Mouse (Mus musculus) embryonic fibroblast, embryonic 13.5 days (primary cell): ENCODE measurements at regions not wholly inside any gene's neighbourhood (a gene's known extent, or its start where the extent isn't known, plus 50 kb on each side); places are given as distances from the start of the nearest gene placed in this dataset.
A peak's percentile ranks its signal among the peaks of the same experiment; 100 is the strongest.

Source experiments
- H3K27ac ChIP-seq: 2 replicates; pipeline ENCODE4 v1.5.1; 2012; ENCODE audit warnings: low read length, control low read depth, inconsistent platforms; ENCODE audit not compliant: insufficient read depth
- H3K4me1 ChIP-seq: 2 replicates; pipeline ENCODE4 v1.6.1; 2011; ENCODE audit warnings: low read length; ENCODE audit not compliant: control insufficient read depth, insufficient read depth
- H3K4me3 ChIP-seq: 2 replicates; pipeline ENCODE4 v1.5.1; 2011; ENCODE audit warnings: mild to moderate bottlenecking, control low read depth, low read length; ENCODE audit not compliant: insufficient read depth
- CTCF ChIP-seq: IDR thresholded peaks from 2 replicates; pipeline ENCODE4 v1.5.1; 2011; ENCODE audit warnings: mild to moderate bottlenecking, control low read depth, low read length, moderate library complexity, borderline replicate concordance; ENCODE audit not compliant: insufficient read depth
- POLR2A ChIP-seq: IDR thresholded peaks from 2 replicates; pipeline ENCODE4 v1.6.1; 2011; ENCODE audit warnings: low read depth, mild to moderate bottlenecking, control low read depth, low read length, moderate library complexity

DNA sequence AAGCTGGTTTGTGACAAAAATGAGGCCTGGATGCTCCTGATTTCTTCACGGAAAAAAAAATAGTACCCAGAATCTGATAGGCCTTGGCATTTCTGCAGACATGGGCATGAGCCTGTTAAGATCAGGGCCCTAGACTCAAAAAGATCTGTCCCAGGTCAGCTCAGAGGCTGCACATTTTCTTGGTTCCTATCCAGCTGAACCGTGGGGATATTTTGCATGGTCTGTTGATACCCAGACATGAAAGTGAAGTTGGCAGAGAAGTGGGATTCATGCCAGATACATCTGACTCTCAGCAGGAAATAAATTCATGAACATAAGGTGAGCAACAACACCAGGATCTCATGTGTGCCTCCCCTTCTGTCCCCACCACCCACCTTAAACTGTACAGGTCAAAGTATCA, 91.8 kb upstream of the Neo1 start:
- TF ChIP-seq CTCF (no peak), POLR2A (no peak)
- H3K27ac ChIP-seq = no peak overlapping the region
- H3K4me3 ChIP-seq = no peak overlapping the region
- no peaks in the 10 kb centered on the region for H3K4me1 ChIP-seq

DNA sequence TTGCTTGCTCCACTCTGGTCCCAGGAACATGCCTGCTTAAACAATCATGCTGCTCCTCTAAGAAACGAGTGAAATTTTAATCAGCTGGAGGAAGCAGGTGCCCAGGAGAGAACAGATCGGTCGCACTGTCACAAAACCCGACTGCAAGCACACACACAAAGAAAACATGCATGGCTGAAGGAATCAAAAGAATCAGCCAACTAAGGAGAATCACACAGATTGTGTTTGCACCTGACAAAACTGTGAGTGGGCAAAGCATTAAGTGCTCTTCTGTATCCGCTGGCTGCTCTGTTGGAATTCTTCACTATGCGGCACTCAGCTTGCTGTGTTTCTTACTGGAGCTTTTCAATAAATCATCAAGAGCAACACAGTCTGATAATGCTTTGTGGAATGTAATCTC, 89.6 kb upstream of the Neo1 start:
- TF ChIP-seq POLR2A (no peak), CTCF (no peak)
- Histone ChIP-seq H3K4me1 (no peaks in the 10 kb centered on the region), H3K27ac (no peak overlapping the region), H3K4me3 (no peak overlapping the region)

DNA sequence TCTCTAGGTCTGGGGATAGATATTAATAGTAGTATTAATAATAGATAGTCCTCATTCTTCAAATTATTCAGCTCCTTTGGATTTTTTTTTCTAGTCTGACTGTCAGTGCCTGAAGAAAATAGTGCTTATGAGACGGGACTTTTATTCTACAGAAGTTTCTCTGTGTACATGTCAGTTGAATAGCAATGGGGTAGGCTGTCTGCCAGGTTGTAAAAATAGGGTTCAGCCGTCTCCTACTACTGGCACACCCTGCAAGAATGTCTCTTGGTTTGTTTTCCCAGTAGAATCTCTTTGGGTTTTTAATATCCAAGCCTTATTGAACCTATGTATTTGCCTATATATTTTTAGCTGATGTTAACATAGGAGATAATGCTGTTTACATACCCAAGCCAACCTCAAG, 80.3 kb upstream of the Neo1 start:
- no peaks in the 10 kb centered on the region for H3K4me1 ChIP-seq
- no peak overlapping the region for H3K27ac ChIP-seq
- TF ChIP-seq CTCF = no peak
- H3K4me3 ChIP-seq = no peak overlapping the region

DNA sequence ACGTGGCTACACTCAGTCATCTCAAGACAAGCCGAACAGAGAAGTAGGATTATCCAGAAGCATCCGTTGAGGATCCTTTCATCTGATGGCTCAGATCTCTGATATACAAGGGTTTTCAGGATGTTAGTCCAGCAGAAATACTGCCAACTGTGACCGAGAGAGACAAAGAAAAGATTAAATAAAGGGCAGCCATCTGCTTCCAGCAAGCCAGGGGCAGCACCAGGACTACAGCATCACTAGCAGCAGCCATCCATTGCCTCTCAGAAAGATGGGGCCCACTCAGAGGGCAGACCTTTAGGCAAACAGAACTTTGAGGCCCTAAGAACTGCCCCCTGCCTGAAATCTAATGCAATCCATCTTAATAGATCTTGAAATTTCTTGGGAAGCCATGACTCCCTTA, 77.6 kb upstream of the Neo1 start:
- no peak for TF ChIP-seq POLR2A
- no peak for TF ChIP-seq CTCF

DNA sequence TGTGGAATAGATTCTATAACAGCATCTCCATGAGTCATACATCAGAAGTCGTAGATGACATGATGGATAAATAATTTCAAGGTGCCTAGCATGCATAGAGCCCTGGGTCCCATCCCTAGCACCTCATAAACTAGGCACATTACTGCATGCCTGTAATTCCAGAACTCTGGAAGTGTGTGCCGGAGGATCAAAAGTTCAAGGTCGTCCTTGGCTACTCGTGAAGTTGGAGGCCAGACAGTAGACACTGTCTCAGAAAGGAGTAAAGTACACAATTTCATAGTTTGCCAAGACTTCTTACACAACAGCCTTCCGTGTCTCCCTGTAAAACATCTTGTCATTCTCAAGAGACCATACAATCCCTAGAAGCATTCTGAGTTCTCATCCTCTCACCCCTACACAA, 63.5 kb upstream of the Neo1 start:
- Histone ChIP-seq H3K4me1 (no peaks in the 10 kb centered on the region), H3K4me3 (no peak overlapping the region), H3K27ac (no peak overlapping the region)
- no peak for TF ChIP-seq CTCF
- TF ChIP-seq POLR2A = no peak

More for the DNA sequence above, 77.6 kb upstream of the Neo1 start:
- Histone ChIP-seq H3K27ac (no peak overlapping the region), H3K4me1 (no peaks in the 10 kb centered on the region), H3K4me3 (no peak overlapping the region)

DNA sequence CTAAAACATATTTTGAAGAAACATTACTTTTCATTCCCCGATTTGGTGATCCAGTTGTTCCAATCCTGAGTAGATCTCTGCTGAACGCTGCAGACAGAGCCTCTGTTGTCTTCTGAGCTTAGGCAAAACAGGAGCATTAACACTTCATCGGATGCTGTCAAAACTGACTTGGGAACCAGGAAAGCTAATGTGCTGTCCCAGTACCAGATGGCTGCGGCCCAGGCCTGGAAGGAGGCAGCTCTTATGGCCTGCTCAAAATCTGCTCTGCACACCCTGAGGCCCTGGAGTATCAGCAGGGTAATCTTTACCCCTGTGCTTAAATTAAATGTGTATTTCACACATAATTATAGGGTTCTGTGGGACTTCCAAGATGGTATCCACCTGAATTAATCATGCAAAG, 61.3 kb upstream of the Neo1 start:
- no peaks in the 10 kb centered on the region for H3K4me1 ChIP-seq
- no peak overlapping the region for H3K27ac ChIP-seq
- TF ChIP-seq POLR2A (no peak), CTCF (no peak)
- no peak overlapping the region for H3K4me3 ChIP-seq

DNA sequence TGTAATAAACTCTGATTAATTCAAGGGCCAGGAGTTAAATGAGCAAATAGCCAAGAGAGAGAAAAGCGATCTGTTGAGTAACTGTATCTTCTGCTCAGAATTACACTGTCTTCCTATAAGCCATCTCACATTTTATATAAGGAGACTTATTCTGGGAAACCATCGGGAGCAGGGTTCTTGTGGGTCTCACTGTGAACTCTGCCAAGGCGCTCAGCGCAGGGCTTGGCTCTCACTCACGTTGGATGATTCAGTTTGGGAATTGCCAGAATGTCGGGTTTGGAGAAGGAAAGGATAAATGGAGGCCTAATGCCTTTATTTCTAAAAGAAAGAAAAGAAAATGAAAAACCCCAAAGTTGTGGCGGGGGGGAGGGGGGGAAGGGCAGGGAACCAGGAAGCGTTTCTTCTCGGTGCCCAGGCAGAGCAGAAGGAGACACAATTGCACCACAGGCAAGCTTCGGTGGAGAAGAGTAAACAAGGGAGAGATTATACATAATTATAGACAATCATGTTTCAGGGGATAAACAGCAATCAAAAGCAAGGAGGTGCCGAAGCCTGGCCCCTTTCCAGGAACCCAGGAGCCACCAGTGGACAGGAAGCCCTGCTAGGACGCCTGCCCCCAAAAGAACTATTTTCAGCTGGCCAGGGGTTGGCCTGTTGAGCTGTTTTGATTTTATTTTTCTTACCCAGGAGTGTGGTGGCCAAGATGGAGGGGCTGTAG, 60.5 kb upstream of the Neo1 start:
- TF ChIP-seq POLR2A (no peak), CTCF (no peak)
- Histone ChIP-seq H3K4me1 (no peaks in the 10 kb centered on the region), H3K27ac (0 out of 2 replicates have a peak overlapping the region, but pooled peaks have one; percentile 10), H3K4me3 (no peak overlapping the region)

DNA sequence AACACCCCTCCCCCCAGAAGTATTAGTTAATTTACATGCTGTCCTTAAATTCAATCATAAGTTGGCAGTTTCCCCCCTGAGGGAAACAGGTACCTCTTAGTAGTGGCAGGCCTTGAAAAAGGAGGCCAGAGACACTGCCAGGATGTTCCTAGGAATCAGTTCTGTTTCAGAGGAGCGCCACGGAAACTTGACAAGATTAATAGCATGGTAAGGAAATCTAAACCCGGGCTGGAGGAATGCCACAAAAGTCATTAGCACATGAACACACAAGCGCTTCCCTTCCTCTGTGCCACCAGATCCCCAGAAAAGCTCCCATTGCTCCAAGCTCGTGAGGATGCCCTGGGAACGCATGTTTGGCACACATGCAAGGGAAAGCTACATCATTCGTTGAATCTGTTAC, 59.4 kb upstream of the Neo1 start:
- Histone ChIP-seq H3K4me3 (no peak overlapping the region), H3K4me1 (no peaks in the 10 kb centered on the region), H3K27ac (no peak overlapping the region)
- TF ChIP-seq POLR2A = no peak
- TF ChIP-seq CTCF = no peak

DNA sequence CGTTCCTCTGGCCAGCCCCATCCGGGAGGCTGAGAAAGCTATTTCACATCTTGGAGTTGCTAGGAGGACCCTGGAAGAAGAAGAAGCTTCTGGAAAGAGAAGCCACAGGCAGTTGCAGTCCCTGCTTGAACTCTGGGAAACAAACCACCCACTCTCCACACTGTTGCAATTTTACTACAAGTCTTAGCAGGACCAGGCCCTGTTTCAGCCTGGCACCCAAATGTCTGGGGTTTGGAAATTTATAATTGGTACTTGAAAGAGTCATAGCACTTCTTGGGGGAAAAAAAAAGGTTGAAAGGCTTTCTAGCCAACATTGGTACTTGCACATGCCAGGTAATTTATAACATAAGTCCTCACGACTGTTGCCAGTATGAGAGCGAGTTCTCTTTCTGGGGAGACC, 57.9 kb upstream of the Neo1 start:
- no peak overlapping the region for H3K4me3 ChIP-seq
- H3K27ac ChIP-seq = no peak overlapping the region
- no peaks in the 10 kb centered on the region for H3K4me1 ChIP-seq
- TF ChIP-seq POLR2A (no peak), CTCF (no peak)

DNA sequence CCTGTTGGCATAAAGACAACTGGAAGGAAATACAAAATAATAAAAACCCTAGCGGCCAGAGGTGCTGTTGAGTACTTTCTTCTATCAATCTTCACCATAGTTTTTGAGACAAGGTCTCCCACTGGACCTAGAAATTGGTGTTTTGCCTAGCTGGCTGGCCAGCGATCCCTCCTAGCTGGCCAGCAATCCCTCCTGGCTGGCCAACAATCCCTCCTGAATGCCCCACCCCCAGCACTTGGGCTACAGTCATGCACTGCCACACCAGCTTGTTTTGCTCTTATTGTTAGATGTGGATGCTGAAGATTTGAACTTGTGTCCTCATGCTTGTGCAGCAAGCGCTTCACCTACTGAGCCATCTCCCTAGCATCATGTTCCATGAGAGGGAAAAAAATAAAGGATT, 54.9 kb upstream of the Neo1 start:
- Histone ChIP-seq H3K4me3 (no peak overlapping the region), H3K4me1 (0 out of 2 replicates have a peak, but pooled peaks cover 3% of the 10 kb centered on the region), H3K27ac (no peak overlapping the region)
- no peak for TF ChIP-seq POLR2A
- TF ChIP-seq CTCF = no peak
